Mouse (Mus musculus) frontal cortex, postnatal 36 days (tissue): ENCODE data around the gene Zfp92.

ENCODE experiments used
- DNase-seq, 2 experiments: peaks; one replicate each; pipeline ENCODE4 v3.0.0; 2022; ENCODE audit warnings: low spot score in 2 of 2

Gene Zfp92

GRCm38 (mm10) chrX:73474340-73475165 lies 63.7 kb downstream of the Zfp92 start:
- no peak for DNase-seq

GRCm38 (mm10) chrX:73475658-73476256 lies 64.9 kb downstream of the Zfp92 start:
- no peak for DNase-seq

GRCm38 (mm10) chrX:73476621-73477020 lies 65.7 kb downstream of the Zfp92 start:
- no peak for DNase-seq

- DNase-seq, result no peak
These were observed 66.6 kb downstream of the Zfp92 start for GRCm38 (mm10) chrX:73477500-73477899.
